ENCODE assay signal across 11 mouse cellular contexts in genomic region chr7:99473638-99474407, GRCm38 (mm10). TPM values are rescaled to one million over a fixed set of nuclear protein-coding genes. Genes with fewer than 3 reads are reported as not detected.
DNase-seq lines count a peak whose midpoint lies in the region; ATAC-seq lines count a peak whose summit lies in the region.
"Had no signal": no experiment of that assay in that cellular context is flagged by ENCODE, and none has a peak within 500 bp of the region (broad histone marks: within the 10 kb centered on the region; RNA-seq: fewer than 3 reads in every experiment).

No protein-coding gene starts in this region.

- peak; percentile 34 for DNase-seq in urinary bladder, postnatal 14 days (ENCODE audit: low spot score)
- no peak for DNase-seq in urinary bladder, postnatal 36 days (ENCODE audit: low spot score in 2 of 2)
- DNase-seq in liver, embryonic 11.5 days (ENCODE audit: low spot score): no peak
- no peak for DNase-seq in embryonic facial prominence, embryonic 10.5 days (ENCODE audit: low spot score)
- no peak for DNase-seq in urinary bladder, postnatal 10 days (ENCODE audit: low spot score)
- no peak for DNase-seq in gastrocnemius, adult 8-10 months (ENCODE audit: low spot score in 2 of 2)

- no peak overlapping the region for H3K4me2 ChIP-seq in forebrain, embryonic 13.5 days
- H3K4me2 ChIP-seq in forebrain, embryonic 15.5 days (replicated peaks): no peak overlapping the region
- no peak overlapping the region; the same call in 1 of the 2 replicates for H3K4me2 ChIP-seq in liver, embryonic 11.5 days
- H3K4me2 ChIP-seq: embryonic facial prominence, embryonic 12.5 days; stomach, embryonic 15.5 days had no signal

- peaks cover 67% of the 10 kb centered on the region for H3K36me3 ChIP-seq in forebrain, embryonic 13.5 days (ENCODE audit: poor library complexity, severe bottlenecking)
- peaks cover 44% of the 10 kb centered on the region for H3K36me3 ChIP-seq in forebrain, embryonic 15.5 days
- H3K36me3 ChIP-seq in liver, embryonic 11.5 days (ENCODE audit: control insufficient read depth, insufficient read depth, low read length): peaks cover 31% of the 10 kb centered on the region
- peaks cover 78% of the 10 kb centered on the region for H3K36me3 ChIP-seq in embryonic facial prominence, embryonic 10.5 days (replicated peaks)

- no peaks in the 10 kb centered on the region for H3K9me3 ChIP-seq in forebrain, embryonic 13.5 days (replicated peaks)
- H3K9me3 ChIP-seq in forebrain, embryonic 15.5 days: no peaks in the 10 kb centered on the region
- H3K9me3 ChIP-seq in liver, embryonic 11.5 days (ENCODE audit: control insufficient read depth, low read length): no peaks in the 10 kb centered on the region
- H3K9me3 ChIP-seq in embryonic facial prominence, embryonic 10.5 days: no peaks in the 10 kb centered on the region
- H3K9me3 ChIP-seq: embryonic facial prominence, embryonic 12.5 days; stomach, embryonic 15.5 days had no signal

- no peak overlapping the region for H3K9ac ChIP-seq in forebrain, embryonic 13.5 days
- H3K9ac ChIP-seq in forebrain, embryonic 15.5 days (replicated peaks): no peak overlapping the region
- H3K9ac ChIP-seq in liver, embryonic 11.5 days (ENCODE audit: low read depth, low read length): no peak overlapping the region
- H3K9ac ChIP-seq: embryonic facial prominence, embryonic 12.5 days; stomach, embryonic 15.5 days had no signal

- H3K27me3 ChIP-seq in forebrain, embryonic 13.5 days: 0 out of 2 replicates have a peak, but pooled peaks cover 9% of the 10 kb centered on the region
- H3K27me3 ChIP-seq in forebrain, embryonic 15.5 days: no peaks in the 10 kb centered on the region
- 0 out of 2 replicates have a peak, but pooled peaks cover 7% of the 10 kb centered on the region for H3K27me3 ChIP-seq in liver, embryonic 11.5 days (replicated peaks; ENCODE audit: control insufficient read depth, insufficient read depth, low read length)
- H3K27me3 ChIP-seq in embryonic facial prominence, embryonic 10.5 days (replicated peaks; ENCODE audit: low read depth, poor library complexity, severe bottlenecking): peaks cover 22% of the 10 kb centered on the region
- H3K27me3 ChIP-seq: embryonic facial prominence, embryonic 12.5 days; stomach, embryonic 15.5 days had no signal

- no peak overlapping the region for H3K4me3 ChIP-seq in forebrain, embryonic 13.5 days
- H3K4me3 ChIP-seq in forebrain, embryonic 15.5 days: no peak overlapping the region
- no peak overlapping the region for H3K4me3 ChIP-seq in liver, embryonic 11.5 days (ENCODE audit: low read depth, low read length)
- H3K4me3 ChIP-seq in embryonic facial prominence, embryonic 10.5 days: no peak overlapping the region
- H3K4me3 ChIP-seq: embryonic facial prominence, embryonic 12.5 days; stomach, embryonic 15.5 days had no signal

- H3K4me1 ChIP-seq in forebrain, embryonic 13.5 days: peaks cover 18% of the 10 kb centered on the region
- H3K4me1 ChIP-seq in forebrain, embryonic 15.5 days: peaks cover 9% of the 10 kb centered on the region; the same call in 1 of the 2 replicates
- peaks cover 29% of the 10 kb centered on the region for H3K4me1 ChIP-seq in liver, embryonic 11.5 days (replicated peaks; ENCODE audit: control insufficient read depth, insufficient read depth, low read length)
- H3K4me1 ChIP-seq in embryonic facial prominence, embryonic 10.5 days: peaks cover 21% of the 10 kb centered on the region

- 87% methylated on average over 14 of the region's 14 CpGs for WGBS in forebrain, embryonic 13.5 days
- 85% methylated on average over 14 of the region's 14 CpGs for WGBS in forebrain, embryonic 15.5 days
- WGBS in liver, embryonic 11.5 days: 78% methylated on average over 14 of the region's 14 CpGs
- WGBS in embryonic facial prominence, embryonic 10.5 days: 88% methylated on average over 14 of the region's 14 CpGs

- ATAC-seq in forebrain, embryonic 13.5 days: no peak
- no peak for ATAC-seq in forebrain, embryonic 15.5 days (replicated peaks)
- ATAC-seq in liver, embryonic 11.5 days (replicated peaks; ENCODE audit: low FRiP score): peak; percentile 45

- H3K27ac ChIP-seq in forebrain, embryonic 13.5 days: peak overlapping the region; percentile 65; the same call in 1 of the 2 replicates
- no peak overlapping the region for H3K27ac ChIP-seq in forebrain, embryonic 15.5 days (replicated peaks)
- peak overlapping the region; percentile 65; the same call in 1 of the 2 replicates for H3K27ac ChIP-seq in liver, embryonic 11.5 days (ENCODE audit: low read depth, low read length)
- no peak overlapping the region for H3K27ac ChIP-seq in embryonic facial prominence, embryonic 10.5 days (replicated peaks)
- H3K27ac ChIP-seq: stomach, embryonic 15.5 days had no signal

RNA-seq across cellular contexts. Expression of gene Klhl35, which starts 8.0 kb away (rescaled TPM):
- 2.3 and 2.5 TPM in 2 replicates for polyA plus RNA-seq in forebrain, embryonic 13.5 days (2015; fragmentation: Nextera tagmentation; extraction: Ambion mirVana)
- polyA plus RNA-seq in forebrain, embryonic 15.5 days (2015; fragmentation: Nextera tagmentation; extraction: Ambion mirVana): 3.8 and 7.1 TPM in 2 replicates
- polyA plus RNA-seq in liver, embryonic 11.5 days (2014; fragmentation: Nextera tagmentation; extraction: Ambion mirVana): 0.23 and 0.32 TPM in 2 replicates
- polyA plus RNA-seq in embryonic facial prominence, embryonic 10.5 days (2016; fragmentation: Nextera tagmentation; extraction: Ambion mirVana): 1.4 and 2.3 TPM in 2 replicates
- not detected for total RNA-seq in gastrocnemius, adult 8-10 months (2022)
- total RNA-seq: G1E had no signal
- polyA plus RNA-seq: G1E had no signal

RNA-seq across cellular contexts. Expression of gene Rps3, which starts 9.7 kb away (rescaled TPM):
- 638 and 696 TPM in 2 replicates for polyA plus RNA-seq in forebrain, embryonic 13.5 days (2015; fragmentation: Nextera tagmentation; extraction: Ambion mirVana)
- polyA plus RNA-seq in forebrain, embryonic 15.5 days (2015; fragmentation: Nextera tagmentation; extraction: Ambion mirVana): 553 and 561 TPM in 2 replicates
- 934 and 944 TPM in 2 replicates for polyA plus RNA-seq in liver, embryonic 11.5 days (2014; fragmentation: Nextera tagmentation; extraction: Ambion mirVana)
- 769 and 805 TPM in 2 replicates for polyA plus RNA-seq in embryonic facial prominence, embryonic 10.5 days (2016; fragmentation: Nextera tagmentation; extraction: Ambion mirVana)
- total RNA-seq in gastrocnemius, adult 8-10 months (2022): 100 to 1,000 TPM; 272 to 331 (median 278) TPM

Comparison
In these comparisons a context has a peak if more than half of its experiments do, and no peak if none do; other contexts are left out.
1. H3K27ac ChIP-seq: peak in forebrain, embryonic 13.5 days (single experiment) and liver, embryonic 11.5 days (single experiment); none in forebrain, embryonic 15.5 days (single experiment) and embryonic facial prominence, embryonic 10.5 days (single experiment).